Mouse (Mus musculus): ENCODE measurements around the gene Ifna9. TPM values are rescaled to one million over a fixed set of nuclear protein-coding genes. Genes with fewer than 3 reads are reported as not detected.

Gene Ifna9
- not detected in 2 replicates for polyA plus RNA-seq (2012; rRNA removed)
- not detected in 2 replicates for polyA plus RNA-seq (2014; fragmentation: Nextera tagmentation; extraction: Ambion mirVana)

- Histone ChIP-seq H3K36me3 (ENCODE audit: control insufficient read depth, insufficient read depth, low read length) (no peaks in the 10 kb centered on the region), H3K4me1 (ENCODE audit: control insufficient read depth, insufficient read depth, low read length) (no peaks in the 10 kb centered on the region), H3K4me2 (replicated peaks; ENCODE audit: low read depth, low read length, severe bottlenecking) (no peak within 1 kb of the TSS), H3K9ac (ENCODE audit: low read depth, low read length, severe bottlenecking) (no peak within 1 kb of the TSS), H3K4me3 (replicated peaks; ENCODE audit: low read length) (no peak within 1 kb of the TSS), H3K9me3 (ENCODE audit: control insufficient read depth, low read length) (no peaks in the 10 kb centered on the region), H3K27ac (replicated peaks; ENCODE audit: low read depth, low read length) (no peak within 1 kb of the TSS), H3K27me3 (ENCODE audit: control insufficient read depth, insufficient read depth, low read length) (no peaks in the 10 kb centered on the region)
- DNase-seq (ENCODE audit: low spot score): no peak
- 85% methylated on average over 1 of the region's 1 CpGs for WGBS
- no peak for TF ChIP-seq POLR2A (IDR thresholded peaks at IDR 0.05; ENCODE audit: borderline replicate concordance, extremely low read depth, insufficient read depth, insufficient read length)
- ATAC-seq (ENCODE audit: low FRiP score, low read depth): no peak
Measured at GRCm38 (mm10) chr4:88592285-88592684, at the start of gene Ifna9. TSS of gene Ifna9 (minus strand) at chr4:88592385.

- Histone ChIP-seq H3K4me2 (replicated peaks; ENCODE audit: low read depth, low read length, severe bottlenecking) (peak overlapping the region; percentile 45), H3K4me3 (replicated peaks; ENCODE audit: low read length) (peak overlapping the region; percentile 33), H3K27me3 (ENCODE audit: control insufficient read depth, insufficient read depth, low read length) (no peaks in the 10 kb centered on the region), H3K4me1 (ENCODE audit: control insufficient read depth, insufficient read depth, low read length) (no peaks in the 10 kb centered on the region), H3K9ac (ENCODE audit: low read depth, low read length, severe bottlenecking) (no peak overlapping the region), H3K36me3 (ENCODE audit: control insufficient read depth, insufficient read depth, low read length) (no peaks in the 10 kb centered on the region), H3K9me3 (ENCODE audit: control insufficient read depth, low read length) (no peaks in the 10 kb centered on the region), H3K27ac (replicated peaks; ENCODE audit: low read depth, low read length) (0 out of 2 replicates have a peak overlapping the region, but pooled peaks have one; percentile 19)
- DNase-seq (ENCODE audit: low spot score) (peak; percentile 99), ATAC-seq (ENCODE audit: low FRiP score, low read depth) (peak; percentile 96)
- WGBS: 13% methylated on average over 11 of the region's 11 CpGs
- no peak for TF ChIP-seq POLR2A (IDR thresholded peaks at IDR 0.05; ENCODE audit: borderline replicate concordance, extremely low read depth, insufficient read depth, insufficient read length)
Measured at GRCm38 (mm10) chr4:88641077-88641831, 49.1 kb upstream of the Ifna9 start.

GRCm38 (mm10) chr4:88640704-88641076 is 48.5 kb upstream of the Ifna9 start:
- Histone ChIP-seq H3K4me1 (ENCODE audit: control insufficient read depth, insufficient read depth, low read length) (no peaks in the 10 kb centered on the region), H3K9me3 (ENCODE audit: control insufficient read depth, low read length) (no peaks in the 10 kb centered on the region), H3K9ac (ENCODE audit: low read depth, low read length, severe bottlenecking) (peak overlapping the region; percentile 47), H3K27ac (replicated peaks; ENCODE audit: low read depth, low read length) (no peak overlapping the region), H3K27me3 (ENCODE audit: control insufficient read depth, insufficient read depth, low read length) (no peaks in the 10 kb centered on the region), H3K4me2 (replicated peaks; ENCODE audit: low read depth, low read length, severe bottlenecking) (peak overlapping the region; percentile 45), H3K4me3 (replicated peaks; ENCODE audit: low read length) (peak overlapping the region; percentile 33), H3K36me3 (ENCODE audit: control insufficient read depth, insufficient read depth, low read length) (no peaks in the 10 kb centered on the region)
- no peak for DNase-seq (ENCODE audit: low spot score)
- WGBS: 61% methylated on average over 8 of the region's 8 CpGs
- TF ChIP-seq POLR2A (IDR thresholded peaks at IDR 0.05; ENCODE audit: borderline replicate concordance, extremely low read depth, insufficient read depth, insufficient read length): no peak
- ATAC-seq (ENCODE audit: low FRiP score, low read depth): no peak

GRCm38 (mm10) chr4:88634311-88634710 is 42.1 kb upstream of the Ifna9 start, which contains the start of gene C87499:
TSS of gene C87499 (minus strand) at chr4:88634411.
- Histone ChIP-seq H3K4me3 (replicated peaks; ENCODE audit: low read length) (no peak within 1 kb of the TSS), H3K9ac (ENCODE audit: low read depth, low read length, severe bottlenecking) (no peak within 1 kb of the TSS), H3K27me3 (ENCODE audit: control insufficient read depth, insufficient read depth, low read length) (no peaks in the 10 kb centered on the region), H3K4me2 (replicated peaks; ENCODE audit: low read depth, low read length, severe bottlenecking) (no peak within 1 kb of the TSS), H3K36me3 (ENCODE audit: control insufficient read depth, insufficient read depth, low read length) (no peaks in the 10 kb centered on the region), H3K4me1 (ENCODE audit: control insufficient read depth, insufficient read depth, low read length) (no peaks in the 10 kb centered on the region), H3K9me3 (ENCODE audit: control insufficient read depth, low read length) (no peaks in the 10 kb centered on the region), H3K27ac (replicated peaks; ENCODE audit: low read depth, low read length) (no peak within 1 kb of the TSS)
- 87% methylated on average over 4 of the region's 4 CpGs for WGBS
- ATAC-seq (ENCODE audit: low FRiP score, low read depth) (no peak), DNase-seq (ENCODE audit: low spot score) (no peak)
- TF ChIP-seq POLR2A (IDR thresholded peaks at IDR 0.05; ENCODE audit: borderline replicate concordance, extremely low read depth, insufficient read depth, insufficient read length): no peak

- no peaks in the 10 kb centered on the region for H3K27me3 ChIP-seq (ENCODE audit: control insufficient read depth, insufficient read depth, low read length)
- no peaks in the 10 kb centered on the region for H3K4me1 ChIP-seq (ENCODE audit: control insufficient read depth, insufficient read depth, low read length)
- H3K4me2 ChIP-seq (replicated peaks; ENCODE audit: low read depth, low read length, severe bottlenecking): no peak within 1 kb of the TSS
- H3K27ac ChIP-seq (replicated peaks; ENCODE audit: low read depth, low read length): no peak within 1 kb of the TSS
- no peak within 1 kb of the TSS for H3K9ac ChIP-seq (ENCODE audit: low read depth, low read length, severe bottlenecking)
- no peak for ATAC-seq (ENCODE audit: low FRiP score, low read depth)
- no peak for TF ChIP-seq POLR2A (IDR thresholded peaks at IDR 0.05; ENCODE audit: borderline replicate concordance, extremely low read depth, insufficient read depth, insufficient read length)
- DNase-seq (ENCODE audit: low spot score): no peak
- H3K4me3 ChIP-seq (replicated peaks; ENCODE audit: low read length): no peak within 1 kb of the TSS
- no peaks in the 10 kb centered on the region for H3K9me3 ChIP-seq (ENCODE audit: control insufficient read depth, low read length)
- no peaks in the 10 kb centered on the region for H3K36me3 ChIP-seq (ENCODE audit: control insufficient read depth, insufficient read depth, low read length)
Measured at GRCm38 (mm10) chr4:88603276-88603675, 11.1 kb upstream of the Ifna9 start, which contains the start of gene Ifna12. TSS of gene Ifna12 (minus strand) at chr4:88603376.

Data from limb, embryonic 14.5 days (tissue).